Mouse (Mus musculus): ENCODE results near the gene Olfr684. TPM values are rescaled to one million over a fixed set of nuclear protein-coding genes. Genes with fewer than 3 reads are reported as not detected.

The Olfr684 gene
- total and polyA plus RNA-seq, 3 experiments = not detected

GRCm38 (mm10) chr7:105116536-105116935, 46.9 kb downstream of the Olfr684 start, which contains the start of gene Olfr681:
TSS of gene Olfr681 (plus strand) at chr7:105116836.
- Histone ChIP-seq H3K27ac (ENCODE audit: control insufficient read depth, low read depth, low read length) (no peak within 1 kb of the TSS), H3K27me3 (ENCODE audit: control insufficient read depth in 1 of 2, insufficient read depth in 2 of 2, low read length in 2 of 2) (no peaks in the 10 kb centered on the region), H3K4me3 (ENCODE audit: control insufficient read depth in 1 of 2, insufficient read depth in 1 of 2, low read depth in 2 of 2, low read length in 2 of 2) (no peak within 1 kb of the TSS), H3K9me3 (replicated peaks; ENCODE audit: insufficient read depth, low read length) (no peaks in the 10 kb centered on the region), H3K4me1 (ENCODE audit: control insufficient read depth in 1 of 2, insufficient read depth in 2 of 2, low read length in 2 of 2) (no peaks in the 10 kb centered on the region), H3K79me2 (ENCODE audit: control insufficient read depth, insufficient read depth, low read length, poor library complexity) (no peaks in the 10 kb centered on the region), H3K9ac (ENCODE audit: control insufficient read depth, low read depth, low read length, poor library complexity, severe bottlenecking) (no peak within 1 kb of the TSS), H3K36me3 (ENCODE audit: control insufficient read depth in 1 of 2, insufficient read depth in 2 of 2, low read length in 2 of 2) (no peaks in the 10 kb centered on the region)
- TF ChIP-seq ZKSCAN1 (IDR thresholded peaks at IDR 0.05; ENCODE audit: low read depth, low read length) = no peak
- no peak for TF ChIP-seq ETS1 (IDR thresholded peaks at IDR 0.05; ENCODE audit: low read depth, low read length)
- no peak for DNase-seq (ENCODE audit: low read depth, low spot score)

Other genes with a start within 250 kb of the Olfr684 start
- gene Olfr667, start 242.2 kb downstream of the Olfr684 start, total RNA-seq (2012; rRNA removed) = not detected in 2 replicates
- gene Olfr667, start 242.2 kb downstream of the Olfr684 start, polyA plus RNA-seq (2012; ENCODE audit: insufficient read depth in 1 of 2, insufficient read length in 2 of 2, low read depth in 1 of 2, low replicate concordance in 2 of 2, missing spikeins in 1 of 2) = not detected
- not detected in 2 replicates for gene Olfr668, start 235.6 kb downstream of the Olfr684 start, total RNA-seq (2012; rRNA removed)
- not detected for gene Olfr668, start 235.6 kb downstream of the Olfr684 start, polyA plus RNA-seq (2012; ENCODE audit: insufficient read depth in 1 of 2, insufficient read length in 2 of 2, low read depth in 1 of 2, low replicate concordance in 2 of 2, missing spikeins in 1 of 2)
- gene Olfr669, start 229.4 kb downstream of the Olfr684 start, total RNA-seq (2012; rRNA removed) = not detected in 2 replicates
- gene Olfr669, start 229.4 kb downstream of the Olfr684 start, polyA plus RNA-seq (2012; ENCODE audit: insufficient read depth in 1 of 2, insufficient read length in 2 of 2, low read depth in 1 of 2, low replicate concordance in 2 of 2, missing spikeins in 1 of 2) = not detected
- gene Olfr670, start 201.0 kb downstream of the Olfr684 start, total RNA-seq (2012; rRNA removed) = not detected in 2 replicates
- gene Olfr670, start 201.0 kb downstream of the Olfr684 start, polyA plus RNA-seq (2012; ENCODE audit: insufficient read depth in 1 of 2, insufficient read length in 2 of 2, low read depth in 1 of 2, low replicate concordance in 2 of 2, missing spikeins in 1 of 2) = not detected
- gene Olfr671, start 184.5 kb downstream of the Olfr684 start, total RNA-seq (2012; rRNA removed) = not detected in 2 replicates
- not detected for gene Olfr671, start 184.5 kb downstream of the Olfr684 start, polyA plus RNA-seq (2012; ENCODE audit: insufficient read depth in 1 of 2, insufficient read length in 2 of 2, low read depth in 1 of 2, low replicate concordance in 2 of 2, missing spikeins in 1 of 2)
- not detected in 2 replicates for gene Olfr672, start 161.6 kb downstream of the Olfr684 start, total RNA-seq (2012; rRNA removed)
- not detected for gene Olfr672, start 161.6 kb downstream of the Olfr684 start, polyA plus RNA-seq (2012; ENCODE audit: insufficient read depth in 1 of 2, insufficient read length in 2 of 2, low read depth in 1 of 2, low replicate concordance in 2 of 2, missing spikeins in 1 of 2)
- gene Olfr675, start 135.2 kb downstream of the Olfr684 start, total RNA-seq (2012; rRNA removed) = not detected in 2 replicates
- not detected for gene Olfr675, start 135.2 kb downstream of the Olfr684 start, polyA plus RNA-seq (2012; ENCODE audit: insufficient read depth in 1 of 2, insufficient read length in 2 of 2, low read depth in 1 of 2, low replicate concordance in 2 of 2, missing spikeins in 1 of 2)
- gene Olfr676, start 131.0 kb downstream of the Olfr684 start, total RNA-seq (2012; rRNA removed) = not detected in 2 replicates
- not detected for gene Olfr676, start 131.0 kb downstream of the Olfr684 start, polyA plus RNA-seq (2012; ENCODE audit: insufficient read depth in 1 of 2, insufficient read length in 2 of 2, low read depth in 1 of 2, low replicate concordance in 2 of 2, missing spikeins in 1 of 2)
- gene Olfr677, start 112.3 kb downstream of the Olfr684 start, total RNA-seq (2012; rRNA removed) = not detected in 2 replicates
- not detected for gene Olfr677, start 112.3 kb downstream of the Olfr684 start, polyA plus RNA-seq (2012; ENCODE audit: insufficient read depth in 1 of 2, insufficient read length in 2 of 2, low read depth in 1 of 2, low replicate concordance in 2 of 2, missing spikeins in 1 of 2)
- not detected in 2 replicates for gene Olfr678, start 99.2 kb downstream of the Olfr684 start, total RNA-seq (2012; rRNA removed)
- gene Olfr678, start 99.2 kb downstream of the Olfr684 start, polyA plus RNA-seq (2012; ENCODE audit: insufficient read depth in 1 of 2, insufficient read length in 2 of 2, low read depth in 1 of 2, low replicate concordance in 2 of 2, missing spikeins in 1 of 2) = not detected
- gene Olfr679, start 82.4 kb downstream of the Olfr684 start, total RNA-seq (2012; rRNA removed) = not detected in 2 replicates
- not detected for gene Olfr679, start 82.4 kb downstream of the Olfr684 start, polyA plus RNA-seq (2012; ENCODE audit: insufficient read depth in 1 of 2, insufficient read length in 2 of 2, low read depth in 1 of 2, low replicate concordance in 2 of 2, missing spikeins in 1 of 2)
- gene Olfr680-ps1, start 70.8 kb downstream of the Olfr684 start, total RNA-seq (2012; rRNA removed) = not detected in 2 replicates
- gene Olfr680-ps1, start 70.8 kb downstream of the Olfr684 start, polyA plus RNA-seq (2012; ENCODE audit: insufficient read depth in 1 of 2, insufficient read length in 2 of 2, low read depth in 1 of 2, low replicate concordance in 2 of 2, missing spikeins in 1 of 2) = not detected
- gene Olfr681, start 46.8 kb downstream of the Olfr684 start, total RNA-seq (2012; rRNA removed) = not detected in 2 replicates
- not detected for gene Olfr681, start 46.8 kb downstream of the Olfr684 start, polyA plus RNA-seq (2012; ENCODE audit: insufficient read depth in 1 of 2, insufficient read length in 2 of 2, low read depth in 1 of 2, low replicate concordance in 2 of 2, missing spikeins in 1 of 2)
- not detected in 2 replicates for gene Olfr683, start 16.6 kb downstream of the Olfr684 start, total RNA-seq (2012; rRNA removed)
- not detected for gene Olfr683, start 16.6 kb downstream of the Olfr684 start, polyA plus RNA-seq (2012; ENCODE audit: insufficient read depth in 1 of 2, insufficient read length in 2 of 2, low read depth in 1 of 2, low replicate concordance in 2 of 2, missing spikeins in 1 of 2)
- gene Olfr685, start 22.4 kb upstream of the Olfr684 start, total RNA-seq (2012; rRNA removed) = not detected in 2 replicates
- gene Olfr685, start 22.4 kb upstream of the Olfr684 start, polyA plus RNA-seq (2012; ENCODE audit: insufficient read depth in 1 of 2, insufficient read length in 2 of 2, low read depth in 1 of 2, low replicate concordance in 2 of 2, missing spikeins in 1 of 2) = not detected
- gene Olfr686, start 43.8 kb upstream of the Olfr684 start, total RNA-seq (2012; rRNA removed) = not detected in 2 replicates
- gene Olfr686, start 43.8 kb upstream of the Olfr684 start, polyA plus RNA-seq (2012; ENCODE audit: insufficient read depth in 1 of 2, insufficient read length in 2 of 2, low read depth in 1 of 2, low replicate concordance in 2 of 2, missing spikeins in 1 of 2) = not detected
- gene Olfr688, start 124.4 kb upstream of the Olfr684 start, total RNA-seq (2012; rRNA removed) = not detected in 2 replicates
- gene Olfr688, start 124.4 kb upstream of the Olfr684 start, polyA plus RNA-seq (2012; ENCODE audit: insufficient read depth in 1 of 2, insufficient read length in 2 of 2, low read depth in 1 of 2, low replicate concordance in 2 of 2, missing spikeins in 1 of 2) = not detected
- not detected in 2 replicates for gene Olfr689, start 147.5 kb upstream of the Olfr684 start, total RNA-seq (2012; rRNA removed)
- gene Olfr689, start 147.5 kb upstream of the Olfr684 start, polyA plus RNA-seq (2012; ENCODE audit: insufficient read depth in 1 of 2, insufficient read length in 2 of 2, low read depth in 1 of 2, low replicate concordance in 2 of 2, missing spikeins in 1 of 2) = not detected
- not detected in 2 replicates for gene Olfr690, start 170.5 kb upstream of the Olfr684 start, total RNA-seq (2012; rRNA removed)
- not detected for gene Olfr690, start 170.5 kb upstream of the Olfr684 start, polyA plus RNA-seq (2012; ENCODE audit: insufficient read depth in 1 of 2, insufficient read length in 2 of 2, low read depth in 1 of 2, low replicate concordance in 2 of 2, missing spikeins in 1 of 2)
- gene Olfr691, start 178.6 kb upstream of the Olfr684 start, total RNA-seq (2012; rRNA removed) = not detected in 2 replicates
- gene Olfr691, start 178.6 kb upstream of the Olfr684 start, polyA plus RNA-seq (2012; ENCODE audit: insufficient read depth in 1 of 2, insufficient read length in 2 of 2, low read depth in 1 of 2, low replicate concordance in 2 of 2, missing spikeins in 1 of 2) = not detected
- not detected in 2 replicates for gene Olfr692, start 204.6 kb upstream of the Olfr684 start, total RNA-seq (2012; rRNA removed)
- not detected for gene Olfr692, start 204.6 kb upstream of the Olfr684 start, polyA plus RNA-seq (2012; ENCODE audit: insufficient read depth in 1 of 2, insufficient read length in 2 of 2, low read depth in 1 of 2, low replicate concordance in 2 of 2, missing spikeins in 1 of 2)
- gene Gm5901, start 211.4 kb upstream of the Olfr684 start, total RNA-seq (2012; rRNA removed) = 0.31 TPM in 1 of 2 replicates, not detected in the other
- 1 to 10 TPM in 1 of 2 experiments, not detected in 1; 1.7 TPM for gene Gm5901, start 211.4 kb upstream of the Olfr684 start, polyA plus RNA-seq (2012; ENCODE audit: insufficient read depth in 1 of 2, insufficient read length in 2 of 2, low read depth in 1 of 2, low replicate concordance in 2 of 2, missing spikeins in 1 of 2)
- 6.2 and 7.8 TPM in 2 replicates for gene Fam160a2, start 236.4 kb upstream of the Olfr684 start, total RNA-seq (2012; rRNA removed)
- gene Fam160a2, start 236.4 kb upstream of the Olfr684 start, polyA plus RNA-seq (2012; ENCODE audit: insufficient read depth in 1 of 2, insufficient read length in 2 of 2, low read depth in 1 of 2, low replicate concordance in 2 of 2, missing spikeins in 1 of 2) = 10 to 100 TPM in 1 of 2 experiments, not detected in 1; 17.7 TPM
- gene Cnga4, start 240.9 kb upstream of the Olfr684 start, total RNA-seq (2012; rRNA removed) = not detected in 2 replicates
- not detected for gene Cnga4, start 240.9 kb upstream of the Olfr684 start, polyA plus RNA-seq (2012; ENCODE audit: insufficient read depth in 1 of 2, insufficient read length in 2 of 2, low read depth in 1 of 2, low replicate concordance in 2 of 2, missing spikeins in 1 of 2)